8 mouse cellular contexts compared by ENCODE assay signal in the genomic region with DNA sequence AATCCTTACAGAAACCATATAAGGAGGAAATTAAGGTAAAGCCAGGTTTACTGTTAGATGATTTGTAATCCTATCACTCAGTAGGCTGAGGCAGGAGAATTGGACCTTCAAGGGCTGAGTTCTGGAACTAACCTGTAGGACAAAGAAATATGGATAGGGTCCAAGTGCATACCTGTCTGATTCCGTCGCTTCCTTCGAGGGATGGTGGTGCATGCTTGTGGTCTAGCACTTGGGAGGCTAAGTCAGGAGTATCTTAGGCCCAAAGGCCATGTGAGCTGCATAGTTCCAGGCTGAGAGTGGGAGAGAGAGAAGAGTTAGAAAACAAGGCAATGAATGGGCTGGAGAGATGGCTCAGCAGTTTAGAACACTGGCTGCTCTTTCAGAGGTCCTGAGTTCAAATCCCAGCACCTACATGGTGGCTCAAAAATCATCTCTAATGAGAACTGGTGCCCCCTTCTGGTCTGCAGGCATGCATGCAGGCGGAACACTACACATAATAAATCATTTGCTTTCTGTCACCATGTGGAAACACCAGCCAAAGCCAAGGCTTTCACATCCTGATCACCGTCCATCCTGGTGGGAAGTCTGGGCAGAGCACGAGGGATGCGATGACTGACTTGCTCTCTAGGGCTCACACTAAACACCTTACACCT. TPM values are rescaled to one million over a fixed set of nuclear protein-coding genes. Genes with fewer than 3 reads are reported as not detected.
DNase-seq lines count a peak whose midpoint lies in the region; ATAC-seq and TF ChIP-seq lines count a peak whose summit lies in the region.

No protein-coding gene starts in this region.

- no peak for TF ChIP-seq RAD21 in MEL (IDR thresholded peaks at IDR 0.05; ENCODE audit: low read depth, low read length)

- TF ChIP-seq CTCF in MEL (IDR thresholded peaks at IDR 0.05 in 2 of 3, conservative IDR thresholded peaks at IDR 0.05 in 1 of 3; ENCODE audit: control insufficient read depth in 1 of 3, insufficient read depth in 1 of 3, low read depth in 2 of 3, low read length in 3 of 3, poor library complexity in 1 of 3, severe bottlenecking in 1 of 3), result peak; percentile 45 to 55 (median 54)
- TF ChIP-seq CTCF in forebrain, postnatal 0 days (IDR thresholded peaks at IDR 0.05; ENCODE audit: low read depth), result peak; percentile 47

- peaks cover 16% of the 10 kb centered on the region for H3K79me2 ChIP-seq in MEL (ENCODE audit: control insufficient read depth, insufficient read depth, low read length, poor library complexity)

- no peaks in the 10 kb centered on the region for H3K9me3 ChIP-seq in heart, embryonic 10.5 days
- no peaks in the 10 kb centered on the region for H3K9me3 ChIP-seq in MEL (replicated peaks; ENCODE audit: insufficient read depth, low read length)
- no peaks in the 10 kb centered on the region for H3K9me3 ChIP-seq in forebrain, postnatal 0 days (ENCODE audit: low read length)
- peaks cover 8% of the 10 kb centered on the region; the same call in 1 of the 2 replicates for H3K9me3 ChIP-seq in limb, embryonic 13.5 days
- no peaks in the 10 kb centered on the region for H3K9me3 ChIP-seq in neural tube, embryonic 11.5 days (ENCODE audit: control insufficient read depth, low read length)

- no peak overlapping the region for H3K27ac ChIP-seq in heart, embryonic 10.5 days
- H3K27ac ChIP-seq in MEL (ENCODE audit: control insufficient read depth, low read depth, low read length), result no peak overlapping the region
- H3K27ac ChIP-seq in forebrain, postnatal 0 days (ENCODE audit: low read depth, low read length), result no peak overlapping the region
- H3K27ac ChIP-seq in limb, embryonic 13.5 days, result no peak overlapping the region
- H3K27ac ChIP-seq in neural tube, embryonic 11.5 days (ENCODE audit: low read depth, low read length), result no peak overlapping the region

- WGBS in heart, embryonic 10.5 days, result 95% methylated on average over 7 of the region's 7 CpGs
- WGBS in forebrain, postnatal 0 days, result over 99% methylated on average over 7 of the region's 7 CpGs
- 97% methylated on average over 7 of the region's 7 CpGs for WGBS in limb, embryonic 13.5 days
- WGBS in neural tube, embryonic 11.5 days, result 98% methylated on average over 7 of the region's 7 CpGs

- ATAC-seq in forebrain, postnatal 0 days, result no peak
- no peak for ATAC-seq in limb, embryonic 13.5 days (ENCODE audit: low FRiP score, low read depth)
- ATAC-seq in neural tube, embryonic 11.5 days (ENCODE audit: insufficient read depth, low FRiP score, low TSS enrichment), result no peak

- peak overlapping the region; percentile 87; the same call in 1 of the 2 replicates for H3K4me3 ChIP-seq in heart, embryonic 10.5 days
- peak overlapping the region in 1 of 2 experiments; percentile 75; a peak in 2 of 4 replicates for H3K4me3 ChIP-seq in MEL (ENCODE audit: control insufficient read depth in 1 of 2, insufficient read depth in 1 of 2, low read depth in 2 of 2, low read length in 2 of 2)
- H3K4me3 ChIP-seq in forebrain, postnatal 0 days (ENCODE audit: low read depth, low read length), result peak overlapping the region; percentile 60; the same call in 1 of the 2 replicates
- peak overlapping the region; percentile 81 for H3K4me3 ChIP-seq in limb, embryonic 13.5 days
- peak overlapping the region; percentile 76 for H3K4me3 ChIP-seq in neural tube, embryonic 11.5 days (ENCODE audit: low read depth, low read length)

- TF ChIP-seq POLR2A in MEL (IDR thresholded peaks at IDR 0.05; ENCODE audit: control insufficient read depth in 1 of 2, insufficient read depth in 1 of 2, low read depth in 1 of 2, low read length in 2 of 2, poor library complexity in 1 of 2), result 0 out of 4 replicates have a peak, but pooled peaks of 1 of the 2 experiments have one; percentile 26

- TF ChIP-seq EP300 in MEL (IDR thresholded peaks at IDR 0.05; ENCODE audit: low read depth in 1 of 2, low read length in 2 of 2), result no peak

- H3K27me3 ChIP-seq in heart, embryonic 10.5 days (ENCODE audit: insufficient read depth, poor library complexity, severe bottlenecking), result no peaks in the 10 kb centered on the region
- no peaks in the 10 kb centered on the region for H3K27me3 ChIP-seq in MEL (ENCODE audit: control insufficient read depth in 1 of 2, insufficient read depth in 2 of 2, low read length in 2 of 2)
- H3K27me3 ChIP-seq in forebrain, postnatal 0 days (ENCODE audit: insufficient read depth, low read length), result no peaks in the 10 kb centered on the region
- no peaks in the 10 kb centered on the region for H3K27me3 ChIP-seq in limb, embryonic 13.5 days
- no peaks in the 10 kb centered on the region for H3K27me3 ChIP-seq in neural tube, embryonic 11.5 days (ENCODE audit: control insufficient read depth, insufficient read depth, low read length)

- peak overlapping the region; percentile 93 for H3K4me2 ChIP-seq in forebrain, postnatal 0 days (ENCODE audit: low read depth)
- H3K4me2 ChIP-seq in limb, embryonic 13.5 days (replicated peaks), result peak overlapping the region; percentile 97
- no peak overlapping the region; the same call in 1 of the 2 replicates for H3K4me2 ChIP-seq in neural tube, embryonic 11.5 days (ENCODE audit: low read depth)

- peak overlapping the region; percentile 99; the same call in 1 of the 2 replicates for H3K9ac ChIP-seq in MEL (ENCODE audit: control insufficient read depth, low read depth, low read length, poor library complexity, severe bottlenecking)
- H3K9ac ChIP-seq in forebrain, postnatal 0 days, result no peak overlapping the region
- no peak overlapping the region for H3K9ac ChIP-seq in limb, embryonic 13.5 days
- no peak overlapping the region for H3K9ac ChIP-seq in neural tube, embryonic 11.5 days (ENCODE audit: low read length)

- peak; percentile 57 for DNase-seq in heart, embryonic 10.5 days (ENCODE audit: low spot score)
- DNase-seq in heart, postnatal 25 days (ENCODE audit: low spot score), result no peak
- DNase-seq in MEL (ENCODE audit: low read depth, low spot score), result peak; percentile 55
- DNase-seq in forebrain, postnatal 0 days, result no peak
- DNase-seq in neural tube, embryonic 11.5 days (ENCODE audit: low spot score), result no peak
- DNase-seq in Muller cell, postnatal 12 days (ENCODE audit: inconsistent ontology term), result no peak
- DNase-seq in left cerebral cortex, postnatal 10 days (ENCODE audit: extremely low spot score in 1 of 2, low spot score in 2 of 2), result no peak

- peaks cover 27% of the 10 kb centered on the region for H3K4me1 ChIP-seq in heart, embryonic 10.5 days
- H3K4me1 ChIP-seq in MEL (ENCODE audit: control insufficient read depth in 1 of 2, insufficient read depth in 2 of 2, low read length in 2 of 2), result peaks cover 0 to 12% of the 10 kb centered on the region in 2 experiments; a peak in 3 of 4 replicates
- H3K4me1 ChIP-seq in forebrain, postnatal 0 days (ENCODE audit: insufficient read depth), result peaks cover 14% of the 10 kb centered on the region
- H3K4me1 ChIP-seq in limb, embryonic 13.5 days, result peaks cover 12% of the 10 kb centered on the region
- peaks cover 6% of the 10 kb centered on the region; the same call in 1 of the 2 replicates for H3K4me1 ChIP-seq in neural tube, embryonic 11.5 days (ENCODE audit: control insufficient read depth, insufficient read depth, low read length)

- intact Hi-C loops in heart, postnatal 25 days (cut with DNase I), result loop anchor here (1.0 kb wide), 1 partner anchor 63 kb away; no protein-coding TSS in a partner anchor
- intact Hi-C loops in left cerebral cortex, postnatal 10 days (cut with DNase I), result no loop called here

- peaks cover 22% of the 10 kb centered on the region for H3K36me3 ChIP-seq in heart, embryonic 10.5 days
- H3K36me3 ChIP-seq in MEL (ENCODE audit: control insufficient read depth in 1 of 2, insufficient read depth in 2 of 2, low read length in 2 of 2), result peaks cover 0 to 18% of the 10 kb centered on the region in 2 experiments; a peak in 2 of 4 replicates
- peaks cover 10% of the 10 kb centered on the region; the same call in 1 of the 2 replicates for H3K36me3 ChIP-seq in forebrain, postnatal 0 days (ENCODE audit: insufficient read depth)
- H3K36me3 ChIP-seq in limb, embryonic 13.5 days, result peaks cover 18% of the 10 kb centered on the region
- peaks cover 2% of the 10 kb centered on the region; the same call in 1 of the 2 replicates for H3K36me3 ChIP-seq in neural tube, embryonic 11.5 days (ENCODE audit: control insufficient read depth, insufficient read depth, low read length)

RNA-seq across cellular contexts. Expression of gene Cops7a, which starts 1.3 kb away (rescaled TPM):
- polyA plus RNA-seq in heart, embryonic 10.5 days (2016; fragmentation: Nextera tagmentation; extraction: Ambion mirVana), result 173 and 178 TPM in 2 replicates
- 10 to 100 TPM; 85.8 to 88.6 TPM for total RNA-seq in heart, postnatal 25 days (2021)
- total RNA-seq in MEL (2012; rRNA removed), result 75.1 and 85.0 TPM in 2 replicates
- polyA plus RNA-seq in MEL (2012; ENCODE audit: insufficient read depth in 1 of 2, insufficient read length in 2 of 2, low read depth in 1 of 2, low replicate concordance in 2 of 2, missing spikeins in 1 of 2), result 100 to 1,000 TPM in 1 of 2 experiments, not detected in 1; 150 TPM
- total RNA-seq in forebrain, postnatal 0 days (2014; rRNA removed), result 82.4 and 117 TPM in 2 replicates
- 87.8 and 93.0 TPM in 2 replicates for polyA plus RNA-seq in forebrain, postnatal 0 days (2015; fragmentation: Nextera tagmentation; extraction: Ambion mirVana)
- 128 and 133 TPM in 2 replicates for polyA plus RNA-seq in limb, embryonic 13.5 days (2015; fragmentation: Nextera tagmentation; extraction: Ambion mirVana)
- 110 and 118 TPM in 2 replicates for polyA plus RNA-seq in neural tube, embryonic 11.5 days (2014; fragmentation: Nextera tagmentation; extraction: Ambion mirVana)
- total RNA-seq in left cerebral cortex, postnatal 10 days (2021), result 100 to 1,000 TPM; 115 to 116 TPM

RNA-seq across cellular contexts. Expression of gene Pianp, which starts 29.9 kb away (rescaled TPM):
- polyA plus RNA-seq in heart, embryonic 10.5 days (2016; fragmentation: Nextera tagmentation; extraction: Ambion mirVana), result 0.14 TPM in 1 of 2 replicates, not detected in the other
- total RNA-seq in heart, postnatal 25 days (2021), result 1 to 10 TPM in 1 of 2 experiments, under 1 TPM in 1; 0.49 to 1.1 TPM
- 0.19 and 0.33 TPM in 2 replicates for total RNA-seq in MEL (2012; rRNA removed)
- polyA plus RNA-seq in MEL (2012; ENCODE audit: insufficient read depth in 1 of 2, insufficient read length in 2 of 2, low read depth in 1 of 2, low replicate concordance in 2 of 2, missing spikeins in 1 of 2), result 1 to 10 TPM in 1 of 2 experiments, not detected in 1; 5.5 TPM
- 12.2 and 18.3 TPM in 2 replicates for total RNA-seq in forebrain, postnatal 0 days (2014; rRNA removed)
- polyA plus RNA-seq in forebrain, postnatal 0 days (2015; fragmentation: Nextera tagmentation; extraction: Ambion mirVana), result 53.8 and 68.9 TPM in 2 replicates
- 15.7 and 19.0 TPM in 2 replicates for polyA plus RNA-seq in limb, embryonic 13.5 days (2015; fragmentation: Nextera tagmentation; extraction: Ambion mirVana)
- 1.7 and 2.6 TPM in 2 replicates for polyA plus RNA-seq in neural tube, embryonic 11.5 days (2014; fragmentation: Nextera tagmentation; extraction: Ambion mirVana)
- total RNA-seq in left cerebral cortex, postnatal 10 days (2021), result 100 to 1,000 TPM; 116 TPM

RNA-seq across cellular contexts. Expression of gene Mlf2, which starts 35.4 kb away (rescaled TPM):
- polyA plus RNA-seq in heart, embryonic 10.5 days (2016; fragmentation: Nextera tagmentation; extraction: Ambion mirVana), result 363 and 402 TPM in 2 replicates
- 100 to 1,000 TPM; 205 to 207 TPM for total RNA-seq in heart, postnatal 25 days (2021)
- 133 and 154 TPM in 2 replicates for total RNA-seq in MEL (2012; rRNA removed)
- polyA plus RNA-seq in MEL (2012; ENCODE audit: insufficient read depth in 1 of 2, insufficient read length in 2 of 2, low read depth in 1 of 2, low replicate concordance in 2 of 2, missing spikeins in 1 of 2), result 100 to 1,000 TPM in 1 of 2 experiments, not detected in 1; 340 TPM
- total RNA-seq in forebrain, postnatal 0 days (2014; rRNA removed), result 432 and 471 TPM in 2 replicates
- 665 and 718 TPM in 2 replicates for polyA plus RNA-seq in forebrain, postnatal 0 days (2015; fragmentation: Nextera tagmentation; extraction: Ambion mirVana)
- 354 and 355 TPM in 2 replicates for polyA plus RNA-seq in limb, embryonic 13.5 days (2015; fragmentation: Nextera tagmentation; extraction: Ambion mirVana)
- 468 and 513 TPM in 2 replicates for polyA plus RNA-seq in neural tube, embryonic 11.5 days (2014; fragmentation: Nextera tagmentation; extraction: Ambion mirVana)
- 100 to 1,000 TPM; 597 to 610 TPM for total RNA-seq in left cerebral cortex, postnatal 10 days (2021)

RNA-seq across cellular contexts. Expression of gene Zfp384, which starts 42.4 kb away (rescaled TPM):
- 7.9 and 14.2 TPM in 2 replicates for polyA plus RNA-seq in heart, embryonic 10.5 days (2016; fragmentation: Nextera tagmentation; extraction: Ambion mirVana)
- total RNA-seq in heart, postnatal 25 days (2021), result 10 to 100 TPM; 19.2 to 22.0 TPM
- 19.2 and 19.5 TPM in 2 replicates for total RNA-seq in MEL (2012; rRNA removed)
- polyA plus RNA-seq in MEL (2012; ENCODE audit: insufficient read depth in 1 of 2, insufficient read length in 2 of 2, low read depth in 1 of 2, low replicate concordance in 2 of 2, missing spikeins in 1 of 2), result 10 to 100 TPM in 1 of 2 experiments, not detected in 1; 57.4 TPM
- 24.7 and 34.5 TPM in 2 replicates for total RNA-seq in forebrain, postnatal 0 days (2014; rRNA removed)
- 7.2 and 8.4 TPM in 2 replicates for polyA plus RNA-seq in forebrain, postnatal 0 days (2015; fragmentation: Nextera tagmentation; extraction: Ambion mirVana)
- 20.6 and 21.2 TPM in 2 replicates for polyA plus RNA-seq in limb, embryonic 13.5 days (2015; fragmentation: Nextera tagmentation; extraction: Ambion mirVana)
- polyA plus RNA-seq in neural tube, embryonic 11.5 days (2014; fragmentation: Nextera tagmentation; extraction: Ambion mirVana), result 9.7 and 10.2 TPM in 2 replicates
- total RNA-seq in left cerebral cortex, postnatal 10 days (2021), result 10 to 100 TPM; 41.0 to 41.2 TPM

RNA-seq across cellular contexts. Expression of gene Ptms, which starts 46.7 kb away (rescaled TPM):
- 123 and 174 TPM in 2 replicates for polyA plus RNA-seq in heart, embryonic 10.5 days (2016; fragmentation: Nextera tagmentation; extraction: Ambion mirVana)
- 100 to 1,000 TPM; 235 to 245 TPM for total RNA-seq in heart, postnatal 25 days (2021)
- 19.8 and 31.8 TPM in 2 replicates for total RNA-seq in MEL (2012; rRNA removed)
- polyA plus RNA-seq in MEL (2012; ENCODE audit: insufficient read depth in 1 of 2, insufficient read length in 2 of 2, low read depth in 1 of 2, low replicate concordance in 2 of 2, missing spikeins in 1 of 2), result 100 to 1,000 TPM in 1 of 2 experiments, not detected in 1; 177 TPM
- total RNA-seq in forebrain, postnatal 0 days (2014; rRNA removed), result 722 and 784 TPM in 2 replicates
- polyA plus RNA-seq in forebrain, postnatal 0 days (2015; fragmentation: Nextera tagmentation; extraction: Ambion mirVana), result 1,090 and 1,099 TPM in 2 replicates
- 303 and 321 TPM in 2 replicates for polyA plus RNA-seq in limb, embryonic 13.5 days (2015; fragmentation: Nextera tagmentation; extraction: Ambion mirVana)
- 345 and 381 TPM in 2 replicates for polyA plus RNA-seq in neural tube, embryonic 11.5 days (2014; fragmentation: Nextera tagmentation; extraction: Ambion mirVana)
- 1,000 to 10,000 TPM; 1,368 to 1,394 TPM for total RNA-seq in left cerebral cortex, postnatal 10 days (2021)

Comparison
In these comparisons a context has a peak if more than half of its experiments do, and no peak if none do; other contexts are left out.
1. DNase-seq: peak in heart, embryonic 10.5 days (single experiment) and MEL (single experiment); none in heart, postnatal 25 days (single experiment), forebrain, postnatal 0 days (single experiment), neural tube, embryonic 11.5 days (single experiment), Muller cell, postnatal 12 days (single experiment) and left cerebral cortex, postnatal 10 days (0 of 2).